Mouse (Mus musculus) gastrocnemius, adult 2 months (tissue): Measurements from ENCODE around the gene Vipr2. TPM values are rescaled to one million over a fixed set of nuclear protein-coding genes. Genes with fewer than 3 reads are reported as not detected.

ENCODE experiments used
- DNase-seq: peaks from one replicate; pipeline ENCODE4 v3.0.0; 2022
- H3K27ac ChIP-seq: fragments of 200-600 bp; 2 replicates; pipeline ENCODE4 v1.8.1; 2022; ENCODE audit warnings: mild to moderate bottlenecking
- H3K4me3 ChIP-seq: fragments of 200-600 bp; 2 replicates; pipeline ENCODE4 v1.8.1; 2022; ENCODE audit warnings: mild to moderate bottlenecking, moderate library complexity
- CTCF ChIP-seq: fragments of 200-600 bp; IDR thresholded peaks from 2 replicates; pipeline ENCODE4 v1.8.1; 2022; ENCODE audit warnings: antibody characterized with exemption, mild to moderate bottlenecking, moderate library complexity
- intact Hi-C: fragments of 180-260 bp; cut with DNase I; formaldehyde crosslinking; loops from one replicate; pipeline ENCODE4 v1.15.1; 2025
- total RNA-seq, 2 experiments: library from RNA; stranded (reverse); gene quantifications; 2 replicates each; pipeline ENCODE4 v1.2.3; 2021

Gene Vipr2
- total RNA-seq, 2 experiments from 2014 or later: 1.5 to 3.0 TPM

DNA sequence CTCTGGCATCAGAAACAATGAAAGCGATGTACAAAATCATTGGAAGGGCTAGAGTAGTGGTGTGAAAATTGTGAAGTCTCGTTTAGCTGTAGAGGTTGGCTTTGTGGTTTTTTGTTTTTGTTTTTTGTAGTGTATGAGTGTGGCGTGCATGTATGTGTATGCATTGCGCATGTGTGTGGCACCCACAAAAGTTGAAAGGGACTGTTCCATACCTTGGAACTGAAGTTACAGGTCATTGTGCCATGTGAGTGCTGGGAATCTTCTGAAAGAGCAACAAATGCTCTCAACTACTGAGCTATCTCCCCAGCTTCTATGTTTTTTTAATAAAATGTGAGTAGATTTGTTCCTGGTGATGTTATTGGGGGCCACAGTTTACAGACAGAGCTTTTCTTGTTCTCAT, 14.5 kb upstream of the Vipr2 start:
- DNase-seq: no peak
- no peak for TF ChIP-seq CTCF
- Histone ChIP-seq H3K4me3 (no peak overlapping the region), H3K27ac (no peak overlapping the region)
- intact Hi-C loops: no loop called here

DNA sequence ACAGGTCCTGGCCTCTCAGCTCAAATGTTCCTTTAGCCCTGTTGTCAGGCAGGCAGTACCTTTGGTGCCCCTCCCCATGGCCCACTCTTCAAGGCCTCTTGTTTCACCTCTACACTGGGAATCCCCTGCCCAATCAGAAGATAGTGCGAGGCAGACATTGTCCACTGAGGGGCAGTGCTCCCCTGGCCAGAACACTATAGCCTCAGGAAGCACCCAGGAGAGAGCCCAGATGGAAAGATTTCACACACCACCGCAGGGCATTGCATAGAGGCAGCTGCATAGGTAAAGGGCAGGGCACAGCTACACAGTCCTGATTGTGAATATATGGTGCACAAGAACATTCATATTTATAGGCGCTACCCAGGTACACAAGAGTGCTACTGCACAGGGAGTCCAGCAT, 6.5 kb upstream of the Vipr2 start:
- intact Hi-C loops: no loop called here
- no peak overlapping the region for H3K27ac ChIP-seq
- H3K4me3 ChIP-seq: no peak overlapping the region
- peak; percentile 61 for DNase-seq
- peak; percentile 84 for TF ChIP-seq CTCF

DNA sequence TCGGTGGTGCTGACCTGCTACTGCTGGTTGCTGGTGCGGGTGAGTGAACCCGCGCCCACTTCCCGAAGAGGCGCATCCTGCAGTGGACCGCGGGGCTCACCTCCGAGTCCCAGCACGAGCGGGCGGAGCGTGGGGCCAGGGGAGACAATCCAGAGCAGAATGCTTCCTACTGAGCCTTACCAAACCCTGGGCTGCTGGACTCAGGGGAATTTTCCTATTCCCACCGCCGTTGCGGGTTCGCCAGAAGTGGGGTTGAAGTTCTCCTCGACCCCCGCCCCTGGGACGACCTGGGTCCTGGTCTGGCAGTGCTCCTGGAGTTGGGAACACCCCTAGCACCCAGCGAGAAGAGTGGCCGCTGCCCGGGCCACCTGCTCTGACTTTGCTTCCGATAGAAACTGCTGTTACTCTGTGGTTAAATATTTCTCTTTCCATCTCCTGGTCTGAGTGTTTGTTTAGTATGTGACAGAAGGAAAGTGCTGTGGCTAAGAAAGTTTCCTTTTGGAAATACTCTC, 385 bp downstream of the Vipr2 start:
- no peak for DNase-seq
- TF ChIP-seq CTCF: no peak
- intact Hi-C loops: no loop called here
- Histone ChIP-seq H3K27ac (peak overlapping the region; percentile 50), H3K4me3 (peak overlapping the region; percentile 81)

DNA sequence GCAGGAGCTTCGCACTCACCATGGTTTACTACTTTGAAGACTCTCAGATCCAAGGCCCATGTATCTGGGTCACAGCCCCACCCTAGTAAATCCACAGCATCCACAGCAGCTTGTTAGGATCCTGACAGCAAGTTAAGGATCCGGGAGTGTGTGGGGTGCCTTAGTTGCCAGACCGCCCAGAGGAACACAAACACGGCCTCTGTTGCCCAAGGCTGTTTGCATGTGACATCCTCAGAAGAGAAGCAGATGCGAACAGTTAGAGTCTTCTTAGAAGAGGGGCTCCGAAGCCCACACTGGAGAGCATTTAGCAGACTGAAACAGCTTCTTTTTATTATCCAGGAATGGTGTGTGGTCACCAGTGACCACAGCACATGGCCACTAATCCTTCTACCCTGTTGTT, 5.6 kb downstream of the Vipr2 start:
- Histone ChIP-seq H3K4me3 (no peak overlapping the region), H3K27ac (no peak overlapping the region)
- TF ChIP-seq CTCF: no peak
- intact Hi-C loops: no loop called here
- no peak for DNase-seq

DNA sequence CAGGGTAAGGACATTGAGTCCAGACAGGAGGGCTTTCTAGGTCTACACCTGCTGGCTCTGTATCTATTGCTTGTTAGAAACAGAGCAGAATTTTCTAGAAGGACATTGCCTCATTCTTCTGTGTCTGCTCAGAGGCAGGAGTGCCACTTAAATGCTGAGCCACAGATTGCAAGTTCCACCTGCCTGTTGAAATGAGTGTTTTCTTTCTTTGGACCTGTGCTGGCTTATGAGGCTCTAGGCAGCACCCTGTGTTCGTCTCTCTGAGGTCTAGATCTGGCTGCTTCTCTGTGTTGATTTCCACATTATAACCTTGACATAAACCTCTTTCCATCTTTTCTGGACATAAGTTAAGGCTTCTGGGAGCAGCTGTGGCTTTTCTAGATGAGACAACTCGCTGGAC, 6.8 kb downstream of the Vipr2 start:
- intact Hi-C loops: no loop called here
- no peak overlapping the region for H3K4me3 ChIP-seq
- H3K27ac ChIP-seq: no peak overlapping the region
- TF ChIP-seq CTCF: no peak
- DNase-seq: no peak

DNA sequence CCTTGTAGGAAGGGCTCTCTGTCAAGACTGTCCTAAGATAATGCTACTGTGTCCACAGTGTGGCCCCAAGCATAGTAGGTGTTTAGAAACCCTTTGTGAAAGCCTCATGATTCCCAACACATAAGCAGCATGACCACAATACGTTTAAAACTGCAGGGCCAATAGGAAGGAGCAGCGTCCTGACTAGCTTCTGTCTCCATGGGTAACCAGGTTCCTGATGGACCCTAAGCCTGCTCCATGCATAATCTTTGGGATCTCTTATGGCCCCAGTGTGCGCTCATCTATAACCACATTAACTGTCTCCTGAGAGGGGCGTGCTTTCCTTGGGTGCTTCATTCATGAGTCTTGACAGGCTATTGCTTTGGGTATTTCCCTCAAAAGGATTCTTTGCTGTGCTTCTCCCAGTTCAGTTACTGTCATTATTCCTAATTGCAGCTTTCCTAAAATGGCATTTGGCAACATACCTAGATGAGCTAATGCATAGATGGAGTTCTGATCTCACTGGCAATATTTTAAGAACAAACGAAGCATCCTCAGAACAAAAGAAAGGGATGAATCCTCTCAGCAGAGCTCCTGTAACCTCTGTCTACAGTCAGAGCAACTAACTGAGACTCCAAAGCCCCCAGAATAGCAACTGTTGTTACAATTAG, 9.6 kb downstream of the Vipr2 start:
- intact Hi-C loops: no loop called here
- Histone ChIP-seq H3K4me3 (no peak overlapping the region), H3K27ac (no peak overlapping the region)
- DNase-seq: no peak
- no peak for TF ChIP-seq CTCF

DNA sequence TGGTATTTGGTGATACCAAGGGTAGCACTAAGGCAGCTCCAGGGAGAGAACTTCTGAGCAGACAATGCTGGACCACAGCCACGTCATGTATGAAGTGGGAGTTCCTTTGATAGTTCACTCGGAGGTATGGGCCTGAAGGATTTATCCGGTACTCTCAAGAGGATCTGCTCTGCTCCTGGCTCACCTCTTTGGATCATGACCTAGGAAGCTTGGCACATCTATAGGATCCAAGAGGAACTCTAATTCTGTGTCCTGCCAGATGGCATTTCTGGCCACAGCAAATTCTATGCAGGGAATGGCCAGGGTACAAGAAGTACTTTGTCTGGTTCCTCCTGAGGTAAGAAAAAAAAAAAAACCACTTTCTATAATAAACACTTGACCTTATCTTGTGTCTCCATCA, 12.3 kb downstream of the Vipr2 start:
- H3K4me3 ChIP-seq: no peak overlapping the region
- DNase-seq: no peak
- TF ChIP-seq CTCF: no peak
- no peak overlapping the region for H3K27ac ChIP-seq
- intact Hi-C loops: no loop called here

DNA sequence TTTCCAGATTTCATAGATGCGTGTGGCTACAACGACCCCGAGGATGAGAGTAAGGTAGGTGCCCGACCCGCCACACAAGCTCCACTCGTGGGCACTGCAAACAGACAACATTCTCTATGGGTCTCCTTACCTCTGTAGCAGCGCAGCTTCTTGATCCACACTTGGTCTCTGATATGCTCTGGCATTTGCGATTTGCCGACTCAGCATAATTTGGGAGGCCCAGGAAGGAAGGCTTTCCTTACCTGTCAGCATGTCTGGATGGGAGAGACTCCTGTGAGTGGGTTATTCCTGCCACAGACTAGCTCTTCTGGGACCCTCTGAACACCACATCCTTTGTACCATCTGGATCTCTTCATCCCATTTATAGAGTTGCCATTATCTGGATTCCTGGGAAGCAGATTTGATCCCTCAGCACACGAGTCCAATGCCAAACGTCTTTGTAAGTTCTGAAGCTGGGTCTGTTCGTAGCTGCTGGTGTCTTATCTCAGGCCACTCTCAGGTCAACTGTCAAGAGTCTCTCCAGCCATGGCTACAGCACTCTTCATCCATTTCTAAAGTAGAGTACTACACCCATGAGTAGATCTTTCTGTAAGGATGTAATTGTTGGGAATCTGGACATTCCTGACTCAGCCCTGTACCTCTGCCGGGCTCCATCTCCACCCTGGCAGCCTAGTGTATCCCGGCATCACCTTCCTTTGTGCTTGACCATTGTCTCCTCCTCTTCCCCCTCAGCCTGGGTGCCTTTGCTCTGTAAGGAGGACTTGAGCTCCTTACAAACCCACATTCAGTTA, 17.4 kb downstream of the Vipr2 start:
- Histone ChIP-seq H3K4me3 (no peak overlapping the region), H3K27ac (no peak overlapping the region)
- intact Hi-C loops: no loop called here
- TF ChIP-seq CTCF: no peak
- no peak for DNase-seq

DNA sequence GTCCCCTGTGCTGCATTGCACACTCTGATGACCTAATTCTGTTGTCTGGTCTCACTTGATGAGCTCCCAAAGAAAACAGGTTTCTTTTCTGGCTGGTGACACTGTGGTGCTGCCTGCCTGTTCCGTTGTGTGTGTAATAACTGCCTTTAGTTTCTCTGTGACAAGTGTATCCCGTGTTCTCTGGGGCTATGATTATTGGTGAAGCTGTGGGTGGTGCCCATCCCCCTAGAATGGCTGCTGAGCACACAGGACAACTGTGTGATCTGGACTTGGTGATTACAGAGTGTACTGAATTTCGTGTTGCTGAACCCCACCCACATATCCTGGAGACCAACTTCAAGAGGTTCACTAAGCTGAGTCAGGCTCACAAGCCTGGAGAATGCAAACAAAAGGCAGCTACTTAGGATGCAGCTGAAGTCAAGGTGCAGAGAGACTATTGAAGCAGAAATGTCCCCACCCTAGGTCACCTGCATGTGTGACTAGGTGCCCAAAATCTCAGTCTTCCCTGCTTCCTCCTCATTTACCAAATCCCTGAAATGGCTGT, 18.9 kb downstream of the Vipr2 start:
- Histone ChIP-seq H3K4me3 (no peak overlapping the region), H3K27ac (no peak overlapping the region)
- no peak for TF ChIP-seq CTCF
- intact Hi-C loops: no loop called here
- no peak for DNase-seq

DNA sequence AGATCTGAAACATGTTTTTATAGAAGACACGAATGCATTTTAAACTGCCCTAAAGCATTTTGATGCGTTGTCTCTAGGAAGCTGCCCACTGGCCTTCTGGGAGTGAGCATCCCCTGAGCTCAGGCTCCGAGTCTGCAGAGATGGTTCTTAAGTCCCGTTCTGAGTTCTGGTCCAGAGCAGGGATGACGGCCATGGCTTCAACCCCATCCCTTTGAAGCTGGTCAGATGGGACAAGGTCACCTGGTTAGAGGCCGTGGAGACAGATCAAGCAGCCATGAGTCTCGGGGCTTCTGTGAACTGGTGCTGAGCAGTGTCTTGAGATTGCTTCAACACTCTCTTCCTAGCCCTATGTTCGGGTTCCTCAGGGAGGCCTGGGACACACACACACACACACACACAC, 19.6 kb downstream of the Vipr2 start:
- DNase-seq: no peak
- intact Hi-C loops: no loop called here
- H3K4me3 ChIP-seq: no peak overlapping the region
- no peak overlapping the region for H3K27ac ChIP-seq
- no peak for TF ChIP-seq CTCF

DNA sequence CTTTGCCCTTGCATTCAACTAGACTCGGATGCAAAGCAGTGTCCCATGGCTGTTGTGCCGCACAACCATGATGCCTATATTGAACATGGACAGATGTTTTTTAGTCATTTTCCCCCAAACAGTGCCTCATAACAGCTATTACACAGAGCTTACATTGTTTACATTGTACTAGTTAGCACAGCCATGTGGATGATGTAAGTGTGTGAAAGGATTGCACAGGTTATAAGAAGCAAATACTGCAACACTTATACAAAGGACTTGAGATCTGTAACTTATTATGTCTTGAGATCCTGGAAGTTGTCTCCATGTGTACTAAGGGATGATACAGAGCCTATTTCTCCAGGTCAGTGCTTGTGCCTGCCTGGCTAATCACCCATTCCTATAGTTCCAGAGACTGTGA, 24.4 kb downstream of the Vipr2 start:
- H3K4me3 ChIP-seq: no peak overlapping the region
- no peak for TF ChIP-seq CTCF
- no peak for DNase-seq
- H3K27ac ChIP-seq: no peak overlapping the region
- intact Hi-C loops: no loop called here

DNA sequence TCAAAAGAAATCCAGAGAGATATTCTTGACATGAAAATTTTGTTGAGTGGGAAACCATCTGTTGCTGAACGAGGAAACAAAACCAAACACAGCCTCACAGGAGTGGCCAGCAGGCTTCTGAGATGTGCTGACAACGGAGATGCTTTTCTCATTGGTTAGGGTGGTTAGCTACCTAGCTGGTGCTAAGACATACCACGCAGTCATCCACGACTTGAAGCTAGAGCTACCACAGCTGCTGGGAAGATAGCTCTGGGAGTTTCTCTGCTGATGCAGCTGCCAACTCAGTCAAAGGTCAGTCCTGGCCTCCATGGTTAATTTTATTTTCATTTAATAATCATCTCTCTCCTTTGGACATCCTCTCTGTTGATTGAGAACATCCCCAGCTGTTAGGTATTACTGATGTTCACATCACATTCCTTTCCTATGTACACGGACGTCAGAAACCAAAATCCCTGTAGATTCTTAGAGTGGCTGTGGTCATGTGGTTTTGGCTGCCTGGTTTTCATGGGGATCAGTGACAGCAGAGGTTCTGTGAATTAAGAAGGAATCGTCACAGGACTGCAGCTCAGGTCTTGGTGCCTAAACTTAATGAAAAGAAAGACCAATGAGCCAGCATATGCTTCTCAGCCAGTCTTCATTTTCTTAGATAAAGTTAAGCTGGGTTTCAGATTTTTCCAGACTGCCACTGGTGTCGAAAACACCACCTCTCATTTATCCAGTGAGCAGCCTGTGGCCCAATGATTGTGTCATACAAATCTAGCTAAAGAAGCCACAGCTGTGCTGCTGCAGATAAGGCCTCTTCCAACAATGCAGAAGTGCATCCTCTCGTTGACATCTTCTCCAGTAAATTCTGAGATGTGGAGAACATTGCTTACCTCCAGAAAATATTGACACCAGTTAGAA, 32.2 kb downstream of the Vipr2 start:
- H3K4me3 ChIP-seq: no peak overlapping the region
- no peak for TF ChIP-seq CTCF
- H3K27ac ChIP-seq: peak overlapping the region; percentile 41
- intact Hi-C loops: no loop called here
- no peak for DNase-seq
